24 mouse cellular contexts compared by ENCODE assay signal in the genomic region with DNA sequence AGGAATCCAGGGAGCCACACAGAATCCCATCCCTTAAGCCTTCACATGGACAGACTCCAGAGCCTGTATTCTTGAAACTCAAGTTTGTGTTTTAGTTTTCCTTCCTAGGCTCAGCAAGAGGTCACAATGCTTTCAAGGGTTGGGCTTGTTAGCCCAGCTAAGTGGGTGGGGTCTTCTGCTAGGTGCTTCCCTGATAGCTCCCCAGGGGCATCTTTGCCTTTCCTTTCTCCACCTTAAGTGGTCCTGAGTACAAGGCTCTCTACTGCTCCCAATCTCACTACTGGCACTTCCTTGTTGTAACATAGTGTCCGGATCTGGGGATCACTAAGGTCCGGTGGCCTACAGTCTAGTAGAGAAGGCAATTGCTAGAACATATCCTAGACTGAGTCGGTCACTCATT. TPM values are rescaled to one million over a fixed set of nuclear protein-coding genes. Genes with fewer than 3 reads are reported as not detected.
DNase-seq lines count a peak whose midpoint lies in the region; ATAC-seq and TF ChIP-seq lines count a peak whose summit lies in the region.
"Had no signal": no experiment of that assay in that cellular context is flagged by ENCODE, and none has a peak within 500 bp of the region (broad histone marks: within the 10 kb centered on the region; RNA-seq: fewer than 3 reads in every experiment).

No protein-coding gene starts in this region.

- TF ChIP-seq EP300 in liver, postnatal 0 days (IDR thresholded peaks at IDR 0.05; ENCODE audit: low read depth) = no peak

- no peak for ATAC-seq in intestine, embryonic 16.5 days
- no peak for ATAC-seq in liver, postnatal 0 days
- ATAC-seq: activated CD4-positive, CD25-positive, alpha-beta regulatory T cell, adult 4 months; CD4-positive, CD25-positive, alpha-beta regulatory T cell, adult 4 months; Patski had no signal

- H3K4me1 ChIP-seq in intestine, embryonic 16.5 days (ENCODE audit: control insufficient read depth, insufficient read depth, low read length) = peaks cover 15% of the 10 kb centered on the region
- peaks cover 15% of the 10 kb centered on the region for H3K4me1 ChIP-seq in liver, postnatal 0 days (ENCODE audit: insufficient read depth)

- no peak overlapping the region for H3K4me3 ChIP-seq in intestine, embryonic 16.5 days (ENCODE audit: low read length)
- H3K4me3 ChIP-seq in liver, postnatal 0 days (ENCODE audit: low read depth, low read length) = no peak overlapping the region

- no peak for TF ChIP-seq CTCF in liver, postnatal 0 days (IDR thresholded peaks at IDR 0.05; ENCODE audit: low read depth)

- 21% methylated on average over 3 of the region's 3 CpGs for WGBS in intestine, embryonic 16.5 days
- 26% methylated on average over 3 of the region's 3 CpGs for WGBS in liver, postnatal 0 days (ENCODE audit: insufficient replicate concordance)

- intact Hi-C loops in gastrocnemius, postnatal 36 days (cut with DNase I) = no loop called here

- no peak overlapping the region for H3K9ac ChIP-seq in intestine, embryonic 16.5 days (ENCODE audit: low read depth, low read length)
- no peak overlapping the region for H3K9ac ChIP-seq in liver, postnatal 0 days (replicated peaks)

- DNase-seq in ES-CJ7 (ENCODE audit: low read depth, low spot score) = peak; percentile 57
- peak; percentile 65 for DNase-seq in ZHBTc4 (ENCODE audit: low read depth, low spot score)
- DNase-seq in induced T-regulatory cell, adult 2 months (ENCODE audit: low read depth) = peak; percentile 3
- no peak for DNase-seq in gastrocnemius, postnatal 36 days
- DNase-seq in liver, postnatal 0 days = no peak
- DNase-seq: adrenal gland, adult 2 months; adrenal gland, adult 8-10 months; adrenal gland, postnatal 10 days; adrenal gland, postnatal 14 days; adrenal gland, postnatal 25 days; adrenal gland, postnatal 36 days; B cell, adult 2 months; cerebellum, adult 11 months; cerebellum, adult 11-12 months; cerebellum, adult 18-20 months; cerebellum, adult 2 months; cerebellum, adult 8-10 months had no signal

- peaks cover 67% of the 10 kb centered on the region for H3K27me3 ChIP-seq in intestine, embryonic 16.5 days (replicated peaks; ENCODE audit: control insufficient read depth, insufficient read depth, low read length)
- peaks cover 81% of the 10 kb centered on the region for H3K27me3 ChIP-seq in liver, postnatal 0 days (ENCODE audit: insufficient read depth, low read length)
- H3K27me3 ChIP-seq: Patski had no signal

- H3K36me3 ChIP-seq in intestine, embryonic 16.5 days (ENCODE audit: control insufficient read depth, insufficient read depth, low read length) = no peaks in the 10 kb centered on the region
- no peaks in the 10 kb centered on the region for H3K36me3 ChIP-seq in liver, postnatal 0 days (replicated peaks; ENCODE audit: insufficient read depth, low read length)
- H3K36me3 ChIP-seq: G1E had no signal

- H3K9me3 ChIP-seq in intestine, embryonic 16.5 days (ENCODE audit: control insufficient read depth, low read length) = no peaks in the 10 kb centered on the region
- no peaks in the 10 kb centered on the region for H3K9me3 ChIP-seq in liver, postnatal 0 days (ENCODE audit: low read length)

- H3K4me2 ChIP-seq in intestine, embryonic 16.5 days (ENCODE audit: low read depth, low read length) = no peak overlapping the region
- no peak overlapping the region for H3K4me2 ChIP-seq in liver, postnatal 0 days (ENCODE audit: low read depth, low read length)

- H3K27ac ChIP-seq in intestine, embryonic 16.5 days (ENCODE audit: low read length) = no peak overlapping the region
- no peak overlapping the region for H3K27ac ChIP-seq in liver, postnatal 0 days (ENCODE audit: low read depth)

RNA-seq across cellular contexts. Expression of gene Dlx2, which starts 3.8 kb away (rescaled TPM):
- not detected for total RNA-seq in gastrocnemius, postnatal 36 days (2021)
- polyA plus RNA-seq in intestine, embryonic 16.5 days (2015; fragmentation: Nextera tagmentation; extraction: Ambion mirVana) = 1.5 and 1.8 TPM in 2 replicates
- not detected in 2 replicates for polyA plus RNA-seq in liver, postnatal 0 days (2015; fragmentation: Nextera tagmentation; extraction: Ambion mirVana)
- total RNA-seq: CH12.LX, G1E, MEL had no signal
- polyA plus RNA-seq: activated CD4-positive, CD25-positive, alpha-beta regulatory T cell, adult 4 months; CD4-positive, CD25-positive, alpha-beta regulatory T cell, adult 4 months; cerebellum, adult 2 months; G1E had no signal

RNA-seq across cellular contexts. Expression of gene Dlx1, which starts 22.4 kb away (rescaled TPM):
- total RNA-seq in gastrocnemius, postnatal 36 days (2021) = not detected
- 4.2 and 5.1 TPM in 2 replicates for polyA plus RNA-seq in intestine, embryonic 16.5 days (2015; fragmentation: Nextera tagmentation; extraction: Ambion mirVana)
- polyA plus RNA-seq in liver, postnatal 0 days (2015; fragmentation: Nextera tagmentation; extraction: Ambion mirVana) = 0.06 and 0.09 TPM in 2 replicates
- polyA plus RNA-seq: activated CD4-positive, CD25-positive, alpha-beta regulatory T cell, adult 4 months; CD4-positive, CD25-positive, alpha-beta regulatory T cell, adult 4 months had no signal

Comparison
In these comparisons a context has a peak if more than half of its experiments do, and no peak if none do; other contexts are left out.
1. DNase-seq: peak in ES-CJ7 (single experiment), ZHBTc4 (single experiment) and induced T-regulatory cell, adult 2 months (single experiment); none in gastrocnemius, postnatal 36 days (0 of 2) and liver, postnatal 0 days (single experiment).